ENCODE assay signal across 24 mouse cellular contexts in genomic region chr9:64160471-64160870, GRCm38 (mm10). TPM values are rescaled to one million over a fixed set of nuclear protein-coding genes. Genes with fewer than 3 reads are reported as not detected.
"Had no signal": no experiment of that assay in that cellular context is flagged by ENCODE, and none has a peak within 500 bp of the region (broad histone marks: within the 10 kb centered on the region; RNA-seq: fewer than 3 reads in every experiment).

No protein-coding gene starts in this region.

- H3K27ac ChIP-seq: kidney, postnatal 0 days; layer of hippocampus, adult 2 months; left cerebral cortex, adult 2 months; liver, embryonic 13.5 days; macrophage; midbrain, embryonic 12.5 days had no signal

- H3K4me2 ChIP-seq: liver, embryonic 13.5 days; midbrain, embryonic 12.5 days had no signal

- H3K4me1 ChIP-seq: midbrain, embryonic 12.5 days had no signal

- H3K27me3 ChIP-seq: liver, embryonic 13.5 days; midbrain, embryonic 12.5 days had no signal

- H3K9me3 ChIP-seq: liver, embryonic 13.5 days; midbrain, embryonic 12.5 days had no signal

- H3K4me3 ChIP-seq: layer of hippocampus, adult 2 months; left cerebral cortex, adult 2 months; liver, embryonic 13.5 days; midbrain, embryonic 12.5 days had no signal

- H3K9ac ChIP-seq: liver, embryonic 13.5 days; midbrain, embryonic 12.5 days had no signal

- DNase-seq: kidney, postnatal 25 days; layer of hippocampus, adult 9-11 months; layer of hippocampus, postnatal 36 days; liver, embryonic 13.5 days; lung, adult 2 months; lung, postnatal 14 days; thymus, adult 18-20 months; thymus, postnatal 36 days had no signal

RNA-seq across cellular contexts. Expression of gene Lctl, which starts 43.5 kb away (rescaled TPM):
- total RNA-seq: layer of hippocampus, adult 2 months; layer of hippocampus, postnatal 36 days; left cerebral cortex, adult 2 months; left cerebral cortex, postnatal 10 days; left cerebral cortex, postnatal 36 days; liver, adult 2 months; megakaryocyte, adult 5-6 weeks; midbrain, postnatal 0 days had no signal
- polyA plus RNA-seq: limb, embryonic 11.5 days; liver, adult 2 months; liver, embryonic 13.5 days; liver, embryonic 16.5 days; lung, embryonic 16.5 days; macrophage; midbrain, embryonic 12.5 days; midbrain, postnatal 0 days; neural tube, embryonic 11.5 days; neural tube, embryonic 14.5 days; spleen, adult 2 months had no signal
